Mouse (Mus musculus): ENCODE measurements at regions not wholly inside any gene's neighbourhood (a gene's known extent, or its start where the extent isn't known, plus 50 kb on each side); places are given as distances from the start of the nearest gene placed in this dataset.
"Not testable (repeated sequence)": the region's sequence is repeated elsewhere in the genome, so short reads cannot be mapped to it uniquely, and the experiment has no call there.

GRCm38 (mm10) chr5:101518791-101519547 is 145.8 kb downstream of the Nkx6-1 start:
- no peak for DNase-seq (ENCODE audit: low spot score in 2 of 2)
- intact Hi-C loops (cut with DNase I) = no loop called here

DNA sequence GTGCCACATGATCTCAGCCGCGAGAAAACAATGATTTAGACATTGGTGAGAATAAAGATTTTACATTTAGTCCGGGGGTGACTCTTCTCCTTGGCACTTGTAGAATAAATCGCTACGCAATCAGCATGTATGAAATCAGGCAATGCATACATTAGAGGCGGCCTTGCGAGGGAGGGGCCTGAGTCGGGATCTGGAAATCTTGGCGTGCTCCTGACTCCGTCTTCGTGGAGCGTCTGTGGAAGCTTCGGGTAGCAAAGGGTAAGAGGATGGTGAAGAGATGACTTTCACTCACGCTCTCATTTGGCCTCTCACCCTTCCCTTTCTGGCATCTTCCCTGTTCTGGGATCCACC is 167.1 kb downstream of the Nkx6-1 start:
- intact Hi-C loops (cut with DNase I) = no loop called here
- DNase-seq (ENCODE audit: low spot score in 2 of 2) = no peak

DNA sequence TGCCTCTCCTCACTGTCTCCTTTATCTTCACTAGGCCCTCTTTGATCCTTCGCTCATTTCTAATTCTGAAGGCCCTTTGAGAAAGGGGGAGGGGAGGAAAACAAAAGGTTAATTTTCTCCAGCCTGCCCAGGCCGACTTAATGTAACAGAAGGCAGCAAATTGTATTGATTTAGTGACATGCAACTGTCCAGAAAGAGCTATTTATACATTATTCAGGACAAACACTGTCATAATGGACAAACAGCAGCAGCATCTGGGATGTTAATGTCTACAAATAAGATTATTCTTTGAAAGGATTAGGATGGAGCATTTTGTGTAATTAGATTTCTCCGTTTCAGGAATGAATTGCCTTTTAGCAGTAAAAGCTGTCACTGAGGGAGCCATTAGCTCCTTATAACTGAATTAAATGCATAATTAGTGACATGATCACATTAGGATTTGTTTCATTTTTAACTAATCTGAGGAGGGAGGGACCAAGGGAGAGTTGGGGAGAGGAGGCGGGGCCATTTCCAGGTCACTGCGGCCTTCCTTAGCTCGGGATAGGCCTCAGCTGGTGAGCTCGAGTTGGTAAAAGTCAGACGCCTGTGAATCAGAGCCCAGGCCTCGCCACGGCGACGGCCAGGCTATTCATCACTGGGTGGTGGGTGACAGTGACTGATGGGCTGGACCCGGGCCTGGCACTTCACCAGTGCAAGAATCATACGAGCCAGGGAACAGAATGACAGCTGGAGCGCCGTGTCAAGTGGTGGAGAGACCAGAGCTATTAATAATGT is 167.7 kb downstream of the Nkx6-1 start:
- DNase-seq (ENCODE audit: low spot score in 2 of 2) = no peak
- intact Hi-C loops (cut with DNase I) = no loop called here

DNA sequence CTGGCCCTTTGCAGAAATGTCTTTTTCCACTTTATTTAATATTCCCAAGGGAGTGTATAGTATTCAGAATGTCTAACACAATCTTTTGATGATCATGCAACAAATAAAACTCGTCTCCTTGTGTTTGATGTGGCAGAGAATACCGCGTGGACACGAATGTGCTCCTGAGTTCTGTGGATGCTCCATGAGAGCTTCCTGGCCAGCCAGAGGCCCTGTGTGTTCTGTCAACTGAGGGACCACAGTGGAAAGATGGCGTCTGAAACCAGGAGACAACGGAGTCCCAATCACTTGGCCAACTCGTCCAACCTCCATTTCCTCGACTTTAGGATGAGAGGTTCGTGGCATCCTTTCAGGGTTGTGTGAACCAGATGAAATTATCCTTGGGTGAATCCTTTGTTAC is 168.6 kb downstream of the Nkx6-1 start:
- DNase-seq (ENCODE audit: low spot score in 2 of 2) = no peak
- intact Hi-C loops (cut with DNase I) = no loop called here

DNA sequence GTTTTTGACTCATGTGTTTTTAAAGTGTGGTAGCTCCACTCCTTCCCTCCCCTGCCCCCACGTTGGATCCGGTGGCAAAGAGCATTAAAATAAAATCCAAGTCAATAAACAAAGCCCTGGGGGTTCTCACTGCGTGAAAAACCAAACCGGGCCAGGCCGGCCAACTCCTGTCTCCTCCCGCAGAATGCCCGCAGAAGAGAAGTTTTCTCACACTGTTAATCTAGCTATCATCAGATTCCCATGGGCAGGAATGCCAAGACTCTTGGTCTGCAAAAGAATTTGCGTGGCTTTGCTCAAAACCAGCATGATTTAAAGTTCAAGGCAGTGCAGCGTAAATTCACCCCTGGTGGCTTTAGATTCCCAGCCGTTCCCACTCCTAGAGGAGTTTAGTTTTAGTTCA is 219.0 kb downstream of the Nkx6-1 start:
- intact Hi-C loops (cut with DNase I) = no loop called here
- no peak for DNase-seq (ENCODE audit: low spot score in 2 of 2)

DNA sequence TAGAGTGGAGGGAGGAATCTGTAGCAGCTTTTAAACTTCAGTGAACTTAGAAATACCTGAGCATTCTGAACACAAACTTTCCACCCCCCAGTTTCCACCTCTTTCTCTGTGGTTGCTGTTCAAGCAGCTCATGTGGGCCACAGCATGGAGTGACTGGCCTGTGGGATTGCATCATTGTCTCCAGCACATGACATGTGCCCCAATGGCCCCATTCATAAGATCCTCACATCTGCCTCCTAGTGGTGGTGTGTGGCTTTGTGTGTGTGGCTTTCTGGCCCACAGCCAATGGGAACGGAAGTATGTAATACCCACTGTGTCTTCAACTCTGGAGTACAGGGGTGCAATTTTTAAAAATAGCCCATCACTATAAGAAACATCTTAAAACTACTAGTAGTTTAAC is 223.0 kb downstream of the Nkx6-1 start:
- no peak for DNase-seq (ENCODE audit: low spot score in 2 of 2)
- intact Hi-C loops (cut with DNase I) = no loop called here

- no peak for DNase-seq (ENCODE audit: low spot score in 2 of 2)
- intact Hi-C loops (cut with DNase I) = no loop called here
These were observed 227.0 kb downstream of the Nkx6-1 start for GRCm38 (mm10) chr5:101437666-101438299.

DNA sequence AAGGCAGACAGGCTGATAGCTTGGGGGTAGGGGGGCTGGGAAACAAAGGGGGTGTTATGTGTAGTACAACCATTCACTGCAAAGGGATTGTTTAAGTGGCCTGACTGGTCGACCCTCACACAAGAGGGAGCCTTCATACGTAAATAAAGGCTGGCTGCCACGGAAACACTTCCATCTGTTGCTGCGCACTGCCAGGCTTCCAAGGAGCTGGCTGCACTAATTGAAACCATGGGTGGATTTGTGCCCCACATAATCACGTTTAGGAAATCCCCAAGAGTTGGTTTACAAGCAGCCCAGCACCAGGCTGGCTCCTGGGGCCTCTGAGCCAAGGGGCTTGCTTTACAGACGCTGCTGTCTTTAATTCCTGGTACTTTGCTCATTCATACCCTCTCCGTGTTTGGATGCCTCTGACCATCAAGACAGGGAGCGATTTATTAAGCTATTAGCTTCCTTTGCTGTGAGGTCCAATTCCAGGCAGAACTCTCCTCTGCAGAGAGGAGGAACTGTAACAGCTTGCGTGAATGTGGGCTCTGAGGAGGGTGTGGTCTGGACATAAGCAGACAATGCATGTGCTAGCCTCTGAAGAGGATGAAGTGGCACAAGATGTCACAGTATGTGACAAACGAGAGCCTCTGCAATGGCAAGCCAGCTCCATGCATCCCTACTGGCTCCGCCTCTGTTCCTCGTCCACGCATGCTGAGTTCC is 238.6 kb downstream of the Nkx6-1 start:
- DNase-seq (ENCODE audit: low spot score in 2 of 2) = peak in 1 of 2 experiments; percentile 3
- intact Hi-C loops (cut with DNase I) = no loop called here

DNA sequence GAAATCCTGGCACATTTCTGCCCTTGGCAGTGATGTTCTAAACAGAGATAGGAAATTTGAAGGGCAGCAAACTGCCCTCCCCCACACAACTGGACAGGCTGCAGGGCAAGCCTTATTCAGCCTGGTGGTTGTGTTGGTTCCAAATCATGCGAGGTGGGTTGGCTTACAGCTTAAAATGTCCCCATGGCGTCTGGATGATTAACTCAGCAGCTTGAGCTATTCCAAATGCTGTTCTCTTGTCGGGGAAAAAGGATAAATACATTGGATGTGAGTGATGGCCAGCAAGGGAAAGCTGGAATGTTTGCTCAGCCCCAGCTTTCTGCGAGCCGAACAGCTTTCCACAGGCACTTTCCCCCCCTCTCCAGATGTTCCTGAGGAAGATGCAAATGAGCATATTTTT is 280.5 kb downstream of the Nkx6-1 start:
- peak in 1 of 2 experiments; percentile 18 for DNase-seq (ENCODE audit: low spot score in 2 of 2)
- intact Hi-C loops (cut with DNase I) = no loop called here

- no peak for DNase-seq (ENCODE audit: low spot score in 2 of 2)
- intact Hi-C loops (cut with DNase I) = no loop called here
These were observed 283.4 kb downstream of the Nkx6-1 start for GRCm38 (mm10) chr5:101381361-101381760.

DNA sequence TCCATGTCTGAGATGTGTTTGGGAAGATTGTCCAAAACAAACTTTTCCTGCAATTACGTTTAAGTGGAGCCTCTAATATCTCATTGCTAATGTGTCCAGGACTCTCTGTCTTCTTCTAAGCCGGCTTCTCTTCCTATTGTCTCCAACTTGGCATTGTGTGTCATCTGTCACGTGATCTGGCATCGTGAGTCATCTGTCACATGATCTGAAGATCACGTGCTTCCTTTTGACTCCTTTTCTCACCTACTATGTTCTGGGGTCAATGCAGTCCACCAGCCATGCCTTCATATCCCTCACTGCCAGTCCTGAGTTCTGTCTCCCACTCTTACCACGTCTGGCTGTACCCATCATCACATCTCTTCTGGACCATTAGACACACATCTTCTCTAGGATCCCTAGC is 288.1 kb downstream of the Nkx6-1 start:
- intact Hi-C loops (cut with DNase I) = no loop called here
- no peak for DNase-seq (ENCODE audit: low spot score in 2 of 2)

- intact Hi-C loops (cut with DNase I) = no loop called here
- no peak for DNase-seq (ENCODE audit: low spot score in 2 of 2)
These were observed 290.7 kb downstream of the Nkx6-1 start for GRCm38 (mm10) chr5:101374129-101374528.

DNA sequence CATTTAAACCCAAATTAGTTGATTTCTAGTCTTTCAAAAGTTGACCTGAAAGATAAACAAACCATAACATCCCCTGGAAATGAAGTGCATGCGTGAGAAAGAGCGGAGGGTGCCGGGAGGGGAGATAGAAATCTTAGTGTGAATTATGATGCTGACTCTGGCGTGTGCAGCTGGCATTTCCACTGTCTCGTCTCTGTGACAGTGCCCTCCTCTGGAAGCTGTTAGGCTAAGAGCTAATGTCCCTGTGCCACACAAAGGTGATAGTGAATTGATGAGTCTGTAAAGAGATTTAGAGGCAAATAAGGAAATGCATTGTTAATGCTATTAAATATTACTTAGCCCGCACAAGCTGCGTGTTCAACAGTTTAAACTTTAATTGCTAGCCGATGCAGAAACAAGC is 292.6 kb downstream of the Nkx6-1 start:
- intact Hi-C loops (cut with DNase I) = no loop called here
- no peak for DNase-seq (ENCODE audit: low spot score in 2 of 2)

- intact Hi-C loops (cut with DNase I) = loop anchor here (5.0 to 10.0 kb wide), 2 partner anchors 302 to 341 kb away; no protein-coding TSS in a partner anchor
- DNase-seq (ENCODE audit: low spot score in 2 of 2) = peak; percentile 50 to 53
These were observed 299.4 kb downstream of the Nkx6-1 start for GRCm38 (mm10) chr5:101365364-101365763.

GRCm38 (mm10) chr5:101359986-101360385 is 304.8 kb downstream of the Nkx6-1 start:
- intact Hi-C loops (cut with DNase I) = loop anchor here (10.0 kb wide), 1 partner anchor 335 kb away; no protein-coding TSS in a partner anchor
- no peak for DNase-seq (ENCODE audit: low spot score in 2 of 2)

DNA sequence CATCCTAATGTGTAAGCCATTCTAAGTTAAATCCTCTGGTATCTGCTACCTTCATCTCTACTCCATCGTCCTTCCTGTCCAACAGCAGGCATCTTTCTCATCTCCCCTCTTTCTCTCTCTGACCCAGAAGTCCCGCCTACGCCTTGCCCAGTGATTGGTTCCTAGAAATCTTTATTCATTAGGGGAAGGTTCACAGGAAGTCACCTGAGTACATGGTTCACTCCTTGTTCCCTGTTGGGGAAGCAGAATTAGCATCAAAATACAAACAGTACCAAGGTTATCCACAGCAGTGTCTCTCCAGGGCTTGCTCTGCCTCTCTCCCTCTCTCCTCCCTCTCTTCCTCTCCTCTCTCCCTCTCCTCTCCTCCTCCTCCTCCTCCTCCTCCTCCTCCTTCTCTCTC is 319.4 kb downstream of the Nkx6-1 start:
- DNase-seq (ENCODE audit: low spot score in 2 of 2) = no peak
- intact Hi-C loops (cut with DNase I) = no loop called here

GRCm38 (mm10) chr5:101336361-101336760 is 328.4 kb downstream of the Nkx6-1 start:
- DNase-seq (ENCODE audit: low spot score in 2 of 2); intact Hi-C loops (cut with DNase I): not testable (repeated sequence)

- peak in 1 of 2 experiments; percentile 8 for DNase-seq (ENCODE audit: low spot score in 2 of 2)
- intact Hi-C loops (cut with DNase I) = no loop called here
These were observed 333.0 kb downstream of the Nkx6-1 start for GRCm38 (mm10) chr5:101331825-101332224.

DNA sequence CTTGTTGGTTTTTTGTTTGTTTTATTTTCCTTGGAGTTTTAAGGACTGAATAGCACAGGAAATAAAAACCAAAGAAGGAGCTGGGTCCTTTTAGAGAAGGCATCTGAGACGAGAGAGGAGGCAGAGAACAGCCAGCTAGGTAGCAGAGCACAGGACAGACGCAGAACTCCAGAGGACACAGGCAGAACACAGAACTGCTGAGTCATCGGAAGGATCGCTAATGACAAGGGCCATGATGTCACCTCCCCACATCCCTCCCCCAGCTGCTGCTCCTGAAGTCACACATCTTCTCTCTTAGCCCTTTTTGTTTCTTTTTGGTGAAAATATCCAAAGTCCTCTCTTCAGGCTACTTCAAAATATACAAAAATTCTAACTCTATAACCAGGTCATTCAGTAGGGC is 338.7 kb downstream of the Nkx6-1 start:
- no peak for DNase-seq (ENCODE audit: low spot score in 2 of 2)
- intact Hi-C loops (cut with DNase I) = no loop called here
